Mouse (Mus musculus) ES-Bruce4 (cell line): Measurements from ENCODE around the gene Cd300c. TPM values are rescaled to one million over a fixed set of nuclear protein-coding genes. Genes with fewer than 3 reads are reported as not detected.
"Not testable (repeated sequence)": the region's sequence is repeated elsewhere in the genome, so short reads cannot be mapped to it uniquely, and the experiment has no call there.

Experiments used
- H3K27ac ChIP-seq: 2 replicates; pipeline ENCODE4 v1.5.1; 2012; ENCODE audit warnings: low read length, inconsistent platforms; ENCODE audit not compliant: insufficient read depth
- H3K27me3 ChIP-seq: 2 replicates; pipeline ENCODE4 v1.6.1; 2012; ENCODE audit warnings: mild to moderate bottlenecking, low read length, inconsistent platforms; ENCODE audit not compliant: control insufficient read depth, poor library complexity, insufficient read depth, severe bottlenecking
- H3K36me3 ChIP-seq: 2 replicates; pipeline ENCODE4 v1.6.1; 2012; ENCODE audit warnings: inconsistent platforms, mild to moderate bottlenecking, low read length, moderate library complexity; ENCODE audit not compliant: control insufficient read depth, poor library complexity, insufficient read depth, severe bottlenecking
- H3K4me1 ChIP-seq: one replicate; pipeline ENCODE4 v1.8.1; 2011; ENCODE audit warnings: low read length; ENCODE audit not compliant: control insufficient read depth, insufficient read depth
- H3K4me3 ChIP-seq: 2 replicates; pipeline ENCODE4 v1.5.1; 2011; ENCODE audit warnings: low read depth, mild to moderate bottlenecking, low read length
- H3K9ac ChIP-seq: 2 replicates; pipeline ENCODE4 v1.6.1; 2012; ENCODE audit warnings: low read depth, mild to moderate bottlenecking, inconsistent platforms; ENCODE audit not compliant: poor library complexity, severe bottlenecking
- H3K9me3 ChIP-seq: replicated peaks from 2 replicates; pipeline ENCODE4 v1.6.1; 2012; ENCODE audit warnings: mild to moderate bottlenecking, low read length, inconsistent platforms; ENCODE audit not compliant: control insufficient read depth, poor library complexity, insufficient read depth, severe bottlenecking
- CTCF ChIP-seq: IDR thresholded peaks from one replicate; pipeline ENCODE4 v1.8.1; 2011; ENCODE audit warnings: low read depth, low read length
- EP300 ChIP-seq: IDR thresholded peaks from 2 replicates; pipeline ENCODE4 v1.6.1; 2011; ENCODE audit warnings: low read depth, low read length; ENCODE audit not compliant: insufficient read depth
- POLR2A ChIP-seq: IDR thresholded peaks from one replicate; pipeline ENCODE4 v1.8.1; 2011; ENCODE audit warnings: low read length; ENCODE audit not compliant: insufficient read depth
- polyA plus RNA-seq: library from polyadenylated mRNA; stranded (reverse); fragments of >200 nt; gene quantifications from 2 replicates; pipeline ENCODE4 v1.2.4, GENCODE M21; 2011; ENCODE audit warnings: low read depth; ENCODE audit not compliant: missing spikeins, insufficient read depth, insufficient read length

Cd300c gene
- polyA plus RNA-seq = not detected in 2 replicates

GRCm38 (mm10) chr11:114968752-114969207 is at the start of gene Cd300c:
Gene Cd300c (minus strand): TSS chr11:114969157.
- Histone ChIP-seq H3K4me3 (no peak within 1 kb of the TSS), H3K36me3 (no peaks in the 10 kb centered on the region), H3K27me3 (no peaks in the 10 kb centered on the region), H3K4me1 (no peaks in the 10 kb centered on the region), H3K9me3 (peaks cover 6% of the 10 kb centered on the region; the same call in 1 of the 2 replicates), H3K9ac (no peak within 1 kb of the TSS), H3K27ac (no peak within 1 kb of the TSS)
- TF ChIP-seq POLR2A (no peak), CTCF (no peak), EP300 (no peak)

- H3K9me3 ChIP-seq, H3K36me3 ChIP-seq, H3K27me3 ChIP-seq, H3K9ac ChIP-seq, H3K4me1 ChIP-seq, H3K4me3 ChIP-seq, H3K27ac ChIP-seq: not testable (repeated sequence)
Observed at GRCm38 (mm10) chr11:115016093-115016492, 47.1 kb upstream of the Cd300c start, which contains the start of gene Cd300ld2. Gene Cd300ld2 (minus strand): TSS chr11:115016193.

GRCm38 (mm10) chr11:115004070-115004469 is 35.1 kb upstream of the Cd300c start:
- Histone ChIP-seq H3K4me3 (no peak overlapping the region), H3K27ac (no peak overlapping the region), H3K4me1 (no peaks in the 10 kb centered on the region), H3K27me3 (no peaks in the 10 kb centered on the region), H3K9ac (no peak overlapping the region), H3K36me3 (no peaks in the 10 kb centered on the region), H3K9me3 (no peaks in the 10 kb centered on the region)
- TF ChIP-seq POLR2A (no peak), CTCF (no peak), EP300 (no peak)

DNA sequence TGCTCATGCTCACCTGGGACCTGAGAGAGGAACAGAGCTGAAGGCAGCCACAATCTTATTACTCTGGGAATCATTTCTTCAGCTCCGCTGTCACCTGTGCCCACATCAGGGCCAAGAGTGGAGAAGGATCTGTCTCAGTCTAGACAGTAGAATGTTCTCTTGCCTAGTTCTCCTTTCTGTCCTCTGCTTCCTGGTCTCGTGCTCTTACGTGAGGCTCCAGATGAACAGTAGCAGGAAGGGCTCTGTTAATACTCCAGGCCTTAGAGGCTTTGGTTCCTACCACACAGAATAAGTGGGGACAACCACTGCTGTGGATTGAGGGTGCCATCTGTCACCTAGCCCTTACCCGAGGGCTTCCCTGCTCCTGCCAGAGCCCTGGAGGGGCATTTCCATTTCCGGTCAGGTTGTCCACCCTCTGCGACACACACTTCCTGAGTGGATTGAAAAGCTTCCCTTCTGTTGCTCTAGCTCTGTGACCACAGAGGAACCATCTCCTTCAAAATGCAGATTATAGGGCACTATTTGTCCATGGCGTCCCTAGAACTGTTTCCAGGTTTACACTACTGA is 32.6 kb upstream of the Cd300c start, which contains the start of gene Cd300c2:
Gene Cd300c2 (minus strand): TSS at position 407 of the 567 bp plus-strand sequence.
- Histone ChIP-seq H3K4me1 (no peaks in the 10 kb centered on the region), H3K9me3 (no peaks in the 10 kb centered on the region), H3K36me3 (no peaks in the 10 kb centered on the region), H3K4me3 (no peak within 1 kb of the TSS), H3K27me3 (no peaks in the 10 kb centered on the region), H3K27ac (no peak within 1 kb of the TSS), H3K9ac (no peak within 1 kb of the TSS)
- no peak for TF ChIP-seq CTCF

DNA sequence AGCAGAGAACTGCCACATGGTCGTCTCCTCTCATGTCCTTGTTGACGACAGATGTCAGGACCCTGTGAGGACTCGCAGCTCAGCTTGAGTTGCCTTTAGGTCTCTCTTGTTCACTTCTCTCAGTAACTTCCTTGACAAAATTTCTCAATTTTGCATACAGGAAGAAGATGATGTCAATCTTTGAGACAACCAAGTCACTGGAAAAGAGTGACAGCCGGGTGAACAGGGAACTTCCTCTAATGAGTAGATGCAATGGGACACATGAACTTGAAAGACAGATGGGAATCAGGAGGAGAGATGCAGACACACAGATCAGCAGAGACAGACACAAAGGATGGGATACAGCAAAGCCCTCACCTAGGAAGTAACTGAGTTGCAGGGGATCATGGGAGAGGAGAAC is 20.8 kb upstream of the Cd300c start, which contains the start of gene Cd300ld:
Gene Cd300ld (minus strand): TSS at position 130 of the 400 bp plus-strand sequence.
- H3K27me3 ChIP-seq = no peaks in the 10 kb centered on the region
- no peak within 1 kb of the TSS for H3K4me3 ChIP-seq
- H3K27ac ChIP-seq = no peak within 1 kb of the TSS
- no peak for TF ChIP-seq EP300
- TF ChIP-seq POLR2A = no peak
- no peak for TF ChIP-seq CTCF
- H3K4me1 ChIP-seq = no peaks in the 10 kb centered on the region
- H3K9me3 ChIP-seq = no peaks in the 10 kb centered on the region
- no peak within 1 kb of the TSS for H3K9ac ChIP-seq
- H3K36me3 ChIP-seq = no peaks in the 10 kb centered on the region

GRCm38 (mm10) chr11:114981866-114982265 is 12.9 kb upstream of the Cd300c start:
- no peak for TF ChIP-seq POLR2A
- TF ChIP-seq CTCF = no peak
- no peak for TF ChIP-seq EP300
- no peaks in the 10 kb centered on the region for H3K27me3 ChIP-seq
- H3K4me1 ChIP-seq = no peaks in the 10 kb centered on the region
- no peak overlapping the region for H3K4me3 ChIP-seq
- H3K9me3 ChIP-seq = peaks cover 35% of the 10 kb centered on the region
- H3K9ac ChIP-seq = no peak overlapping the region
- no peak overlapping the region for H3K27ac ChIP-seq
- H3K36me3 ChIP-seq = no peaks in the 10 kb centered on the region
